Mouse (Mus musculus): ENCODE measurements at regions not wholly inside any gene's neighbourhood (a gene's known extent, or its start where the extent isn't known, plus 50 kb on each side); places are given as distances from the start of the nearest gene placed in this dataset.

GRCm38 (mm10) chr13:101221331-101222043 lies 388.3 kb upstream of the Slc30a5 start:
- no peak for DNase-seq (ENCODE audit: low spot score in 2 of 2)

GRCm38 (mm10) chr13:101219568-101219967 lies 386.3 kb upstream of the Slc30a5 start:
- no peak for DNase-seq (ENCODE audit: low spot score in 2 of 2)

GRCm38 (mm10) chr13:101216897-101217480 lies 383.8 kb upstream of the Slc30a5 start:
- DNase-seq (ENCODE audit: low spot score in 2 of 2) = no peak

- no peak for DNase-seq (ENCODE audit: low spot score in 2 of 2)
Measured at GRCm38 (mm10) chr13:101216421-101216820, 383.2 kb upstream of the Slc30a5 start.

- no peak for DNase-seq (ENCODE audit: low spot score in 2 of 2)
Measured at GRCm38 (mm10) chr13:101215792-101216221, 382.6 kb upstream of the Slc30a5 start.

GRCm38 (mm10) chr13:101215131-101215641 lies 382.0 kb upstream of the Slc30a5 start:
- no peak for DNase-seq (ENCODE audit: low spot score in 2 of 2)

- DNase-seq (ENCODE audit: low spot score in 2 of 2) = no peak
Measured at GRCm38 (mm10) chr13:101214094-101214493, 380.9 kb upstream of the Slc30a5 start.

- peak in 1 of 2 experiments; percentile 33 for DNase-seq (ENCODE audit: low spot score in 2 of 2)
Measured at GRCm38 (mm10) chr13:101213121-101213916, 380.1 kb upstream of the Slc30a5 start.

GRCm38 (mm10) chr13:101212341-101212895 lies 379.2 kb upstream of the Slc30a5 start:
- no peak for DNase-seq (ENCODE audit: low spot score in 2 of 2)

GRCm38 (mm10) chr13:101208788-101209187 lies 375.6 kb upstream of the Slc30a5 start:
- no peak for DNase-seq (ENCODE audit: low spot score in 2 of 2)

- DNase-seq (ENCODE audit: low spot score in 2 of 2) = no peak
Measured at GRCm38 (mm10) chr13:101203463-101203862, 370.2 kb upstream of the Slc30a5 start.

- no peak for DNase-seq (ENCODE audit: low spot score in 2 of 2)
Measured at GRCm38 (mm10) chr13:101202565-101203313, 369.5 kb upstream of the Slc30a5 start.

GRCm38 (mm10) chr13:101190249-101190830 lies 357.1 kb upstream of the Slc30a5 start:
- no peak for DNase-seq (ENCODE audit: low spot score in 2 of 2)

- DNase-seq (ENCODE audit: low spot score in 2 of 2) = no peak
Measured at GRCm38 (mm10) chr13:101182387-101182786, 349.2 kb upstream of the Slc30a5 start.

- no peak for DNase-seq (ENCODE audit: low spot score in 2 of 2)
Measured at GRCm38 (mm10) chr13:101175017-101175689, 341.9 kb upstream of the Slc30a5 start.

GRCm38 (mm10) chr13:101161768-101162167 lies 328.5 kb upstream of the Slc30a5 start:
- no peak for DNase-seq (ENCODE audit: low spot score in 2 of 2)

GRCm38 (mm10) chr13:101159878-101160277 lies 326.7 kb upstream of the Slc30a5 start:
- no peak for DNase-seq (ENCODE audit: low spot score in 2 of 2)

GRCm38 (mm10) chr13:101153760-101154159 lies 320.5 kb upstream of the Slc30a5 start:
- DNase-seq (ENCODE audit: low spot score in 2 of 2) = no peak

GRCm38 (mm10) chr13:101142761-101143160 lies 309.5 kb upstream of the Slc30a5 start:
- no peak for DNase-seq (ENCODE audit: low spot score in 2 of 2)

- DNase-seq (ENCODE audit: low spot score in 2 of 2) = no peak
Measured at GRCm38 (mm10) chr13:101142104-101142735, 309.0 kb upstream of the Slc30a5 start.

Data from cerebellum, postnatal 4 days (tissue).